Mouse (Mus musculus): ENCODE data around the gene Map3k11. TPM values are rescaled to one million over a fixed set of nuclear protein-coding genes. Genes with fewer than 3 reads are reported as not detected.

The Map3k11 gene
- total and polyA plus RNA-seq, 3 experiments = 22.5 to 38.3 TPM; not detected in 1

DNA sequence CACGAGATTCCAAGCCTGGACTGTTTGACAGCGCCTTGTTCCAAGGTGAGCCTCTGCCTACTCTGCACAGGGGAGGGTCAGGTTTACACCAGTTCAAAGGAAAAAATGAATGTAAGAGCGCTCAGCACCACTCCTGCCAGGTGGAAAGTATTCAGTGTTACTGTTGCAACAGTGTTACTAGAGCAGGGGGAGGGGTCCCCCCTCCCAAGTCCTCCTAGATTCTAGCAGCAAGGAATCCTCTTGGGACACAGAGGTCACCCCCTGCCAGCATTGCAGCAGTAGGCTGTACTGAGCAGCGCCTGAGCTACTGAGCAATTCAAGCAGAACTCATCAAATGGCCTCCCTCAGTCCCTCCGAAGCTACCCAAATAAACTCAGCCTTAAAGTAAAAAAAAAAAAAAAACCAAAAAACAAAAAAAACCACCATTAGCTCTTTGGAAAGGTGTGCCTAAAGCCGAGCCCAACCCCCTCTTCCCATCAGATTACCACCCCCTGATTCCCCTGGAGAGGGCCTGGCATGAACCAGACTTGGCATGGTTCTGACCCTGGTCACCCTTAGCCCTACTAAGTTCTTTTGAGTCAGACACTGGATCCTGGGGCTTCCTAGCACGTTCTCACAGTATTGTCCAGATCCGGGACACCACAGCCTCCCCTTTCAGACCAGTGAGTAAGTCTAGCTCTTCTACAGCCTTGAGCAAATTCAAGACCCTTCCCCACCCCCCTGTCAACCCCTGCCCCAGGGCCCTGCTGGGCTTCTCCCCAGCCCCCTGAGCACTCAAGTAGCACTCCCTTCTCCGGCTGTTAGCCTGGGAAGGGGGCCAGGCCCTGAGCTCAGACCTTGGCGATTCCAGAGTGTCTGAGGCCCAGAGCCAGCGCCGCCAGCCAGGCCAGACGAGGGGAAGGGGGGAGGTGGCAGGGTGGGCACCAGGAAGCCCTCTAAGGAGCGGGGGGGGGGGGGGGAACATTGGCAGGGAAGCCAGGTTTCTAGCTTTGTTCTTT lies 52.1 kb downstream of the Map3k11 start, which contains the start of gene Ltbp3:
Ltbp3 (plus strand) TSS at position 585 of the 998 bp plus-strand sequence.
- no peaks in the 10 kb centered on the region for H3K4me1 ChIP-seq (ENCODE audit: control insufficient read depth in 1 of 2, insufficient read depth in 2 of 2, low read length in 2 of 2)
- no peaks in the 10 kb centered on the region for H3K79me2 ChIP-seq (ENCODE audit: control insufficient read depth, insufficient read depth, low read length, poor library complexity)
- H3K9ac ChIP-seq (ENCODE audit: control insufficient read depth, low read depth, low read length, poor library complexity, severe bottlenecking) = no peak within 1 kb of the TSS
- no peaks in the 10 kb centered on the region for H3K36me3 ChIP-seq (ENCODE audit: control insufficient read depth in 1 of 2, insufficient read depth in 2 of 2, low read length in 2 of 2)
- peaks cover 0 to 2% of the 10 kb centered on the region in 2 experiments; a peak in 1 of 4 replicates for H3K27me3 ChIP-seq (ENCODE audit: control insufficient read depth in 1 of 2, insufficient read depth in 2 of 2, low read length in 2 of 2)
- TF ChIP-seq CHD2 (IDR thresholded peaks at IDR 0.05; ENCODE audit: low read length) = no peak
- TF ChIP-seq BHLHE40 (IDR thresholded peaks at IDR 0.05; ENCODE audit: borderline replicate concordance, low read depth, low read length) = no peak
- TF ChIP-seq ZNF384 (IDR thresholded peaks at IDR 0.05; ENCODE audit: low read depth, low read length) = no peak
- TF ChIP-seq MAZ (IDR thresholded peaks at IDR 0.05; ENCODE audit: low read depth, low read length) = no peak
- TF ChIP-seq NRF1 (IDR thresholded peaks at IDR 0.05; ENCODE audit: insufficient read depth, low read depth, low read length, poor library complexity, severe bottlenecking) = no peak
- TF ChIP-seq RAD21 (IDR thresholded peaks at IDR 0.05; ENCODE audit: low read depth, low read length) = no peak
- no peak for TF ChIP-seq TAL1 (IDR thresholded peaks at IDR 0.05; ENCODE audit: low read length)
- no peak for TF ChIP-seq TBP (IDR thresholded peaks at IDR 0.05; ENCODE audit: low read depth, low read length)
- no peaks in the 10 kb centered on the region for H3K9me3 ChIP-seq (replicated peaks; ENCODE audit: insufficient read depth, low read length)
- no peak within 1 kb of the TSS for H3K27ac ChIP-seq (ENCODE audit: control insufficient read depth, low read depth, low read length)
- no peak within 1 kb of the TSS for H3K4me3 ChIP-seq (ENCODE audit: control insufficient read depth in 1 of 2, insufficient read depth in 1 of 2, low read depth in 2 of 2, low read length in 2 of 2)
- no peak for DNase-seq (ENCODE audit: low read depth, low spot score)

DNA sequence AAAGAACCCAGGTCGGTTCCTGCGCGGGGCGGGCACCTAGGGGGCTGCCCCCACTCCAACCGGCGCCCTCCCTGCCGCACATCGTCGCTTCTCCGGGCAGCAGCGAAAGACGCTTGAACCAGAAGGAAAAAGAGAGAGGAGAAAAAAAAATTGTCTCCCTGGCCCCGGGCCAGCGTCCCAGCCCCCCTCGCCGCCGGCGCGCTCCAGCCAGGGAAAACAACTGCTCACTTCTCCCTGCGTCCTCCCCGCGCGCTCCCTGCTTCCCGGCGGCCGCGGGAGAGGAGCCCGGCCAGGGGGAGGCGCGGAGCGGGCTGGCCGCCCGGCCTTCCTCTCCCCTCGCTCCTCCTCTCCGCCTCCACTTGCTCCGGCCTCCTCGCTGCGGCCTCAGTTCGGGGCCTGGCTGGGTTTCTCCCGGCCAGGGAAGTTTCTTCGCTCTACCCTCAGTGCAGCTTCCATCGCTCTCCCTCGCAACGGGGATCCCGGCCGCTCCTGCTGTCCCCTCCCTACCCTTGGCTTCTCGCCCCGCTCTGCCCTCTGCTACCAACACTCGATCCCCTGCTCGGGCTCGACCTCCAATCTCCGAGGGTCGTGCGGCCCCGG lies 53.2 kb downstream of the Map3k11 start:
- no peaks in the 10 kb centered on the region for H3K36me3 ChIP-seq (ENCODE audit: control insufficient read depth in 1 of 2, insufficient read depth in 2 of 2, low read length in 2 of 2)
- H3K27me3 ChIP-seq (ENCODE audit: control insufficient read depth in 1 of 2, insufficient read depth in 2 of 2, low read length in 2 of 2) = peaks cover 0 to 2% of the 10 kb centered on the region in 2 experiments; a peak in 1 of 4 replicates
- H3K9me3 ChIP-seq (replicated peaks; ENCODE audit: insufficient read depth, low read length) = no peaks in the 10 kb centered on the region
- H3K27ac ChIP-seq (ENCODE audit: control insufficient read depth, low read depth, low read length) = no peak overlapping the region
- peaks cover 0 to 4% of the 10 kb centered on the region in 2 experiments; a peak in 2 of 4 replicates for H3K4me1 ChIP-seq (ENCODE audit: control insufficient read depth in 1 of 2, insufficient read depth in 2 of 2, low read length in 2 of 2)
- no peak for DNase-seq (ENCODE audit: low read depth, low spot score)
- TF ChIP-seq ZMIZ1 (IDR thresholded peaks at IDR 0.05; ENCODE audit: low read depth, low read length) = no peak
- TF ChIP-seq TBP (IDR thresholded peaks at IDR 0.05; ENCODE audit: low read depth, low read length) = no peak
- TF ChIP-seq ZNF384 (IDR thresholded peaks at IDR 0.05; ENCODE audit: low read depth, low read length) = no peak
- no peak for TF ChIP-seq UBTF (IDR thresholded peaks at IDR 0.05; ENCODE audit: borderline replicate concordance, insufficient read depth, low read depth, low read length)
- TF ChIP-seq GABPA (IDR thresholded peaks at IDR 0.05; ENCODE audit: low read depth, low read length) = no peak
- no peak for TF ChIP-seq CHD2 (IDR thresholded peaks at IDR 0.05; ENCODE audit: low read length)
- TF ChIP-seq ZC3H11A (IDR thresholded peaks at IDR 0.05; ENCODE audit: low read depth, low read length) = no peak
- H3K9ac ChIP-seq (ENCODE audit: control insufficient read depth, low read depth, low read length, poor library complexity, severe bottlenecking) = no peak overlapping the region
- no peaks in the 10 kb centered on the region for H3K79me2 ChIP-seq (ENCODE audit: control insufficient read depth, insufficient read depth, low read length, poor library complexity)
- H3K4me3 ChIP-seq (ENCODE audit: control insufficient read depth in 1 of 2, insufficient read depth in 1 of 2, low read depth in 2 of 2, low read length in 2 of 2) = no peak overlapping the region
